Mouse (Mus musculus) lung, adult 2 months (tissue): ENCODE data around the gene Slc38a6.

Source experiments
- CTCF ChIP-seq: fragments of 200-500 bp; IDR thresholded peaks from 2 replicates; pipeline ENCODE4 v1.5.1; 2011; ENCODE audit warnings: mild to moderate bottlenecking, low read length, control low read depth; ENCODE audit not compliant: insufficient read depth
- POLR2A ChIP-seq: fragments of 200-500 bp; IDR thresholded peaks from 2 replicates; pipeline ENCODE4 v1.6.1; 2011; ENCODE audit warnings: low read depth, mild to moderate bottlenecking, control low read depth, low read length, borderline replicate concordance; ENCODE audit errors: extremely low read depth

GRCm38 (mm10) chr12:73399426-73399825 is 112.8 kb downstream of the Slc38a6 start:
- TF ChIP-seq POLR2A (no peak), CTCF (no peak)
